Mouse (Mus musculus) thymus, adult 2 months (tissue): ENCODE measurements around the gene Exoc4.

Source experiments
- CTCF ChIP-seq: fragments of 200-500 bp; IDR thresholded peaks from 2 replicates; pipeline ENCODE4 v1.5.1; 2012; ENCODE audit warnings: mild to moderate bottlenecking, control low read depth, low read length, moderate library complexity, borderline replicate concordance; ENCODE audit not compliant: control insufficient read depth, poor library complexity, insufficient read depth; ENCODE audit errors: extremely low read depth
- POLR2A ChIP-seq: fragments of 200-500 bp; IDR thresholded peaks from 2 replicates; pipeline ENCODE4 v1.6.1; 2012; ENCODE audit warnings: mild to moderate bottlenecking, low read length, control low read depth, moderate library complexity; ENCODE audit not compliant: control insufficient read depth, poor library complexity, insufficient read depth; ENCODE audit errors: extremely low read depth

DNA sequence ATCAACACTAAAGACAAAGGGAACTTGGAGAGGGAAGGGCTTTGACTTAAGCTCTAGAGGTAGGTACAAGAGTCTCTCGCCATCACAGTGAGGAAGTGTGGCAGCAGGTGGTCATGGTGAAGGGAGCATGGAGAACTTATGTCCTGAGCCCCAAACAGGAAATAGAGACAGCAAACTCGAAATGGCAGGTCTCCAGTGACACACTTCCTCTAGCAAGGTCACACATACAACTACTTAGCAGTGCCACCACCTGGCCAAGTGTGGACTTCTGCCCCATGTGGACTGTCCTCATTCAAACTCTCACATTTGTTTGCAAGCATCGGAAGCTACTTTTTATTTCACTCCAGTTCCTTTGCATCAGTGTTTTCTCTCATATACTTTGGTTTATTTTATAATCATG, 74.0 kb downstream of the Exoc4 start:
- TF ChIP-seq CTCF = no peak
- TF ChIP-seq POLR2A = no peak
